Mouse (Mus musculus): Measurements from ENCODE around the gene Cit.
"Not testable (repeated sequence)": the region's sequence is repeated elsewhere in the genome, so short reads cannot be mapped to it uniquely, and the experiment has no call there.

Cit gene

DNA sequence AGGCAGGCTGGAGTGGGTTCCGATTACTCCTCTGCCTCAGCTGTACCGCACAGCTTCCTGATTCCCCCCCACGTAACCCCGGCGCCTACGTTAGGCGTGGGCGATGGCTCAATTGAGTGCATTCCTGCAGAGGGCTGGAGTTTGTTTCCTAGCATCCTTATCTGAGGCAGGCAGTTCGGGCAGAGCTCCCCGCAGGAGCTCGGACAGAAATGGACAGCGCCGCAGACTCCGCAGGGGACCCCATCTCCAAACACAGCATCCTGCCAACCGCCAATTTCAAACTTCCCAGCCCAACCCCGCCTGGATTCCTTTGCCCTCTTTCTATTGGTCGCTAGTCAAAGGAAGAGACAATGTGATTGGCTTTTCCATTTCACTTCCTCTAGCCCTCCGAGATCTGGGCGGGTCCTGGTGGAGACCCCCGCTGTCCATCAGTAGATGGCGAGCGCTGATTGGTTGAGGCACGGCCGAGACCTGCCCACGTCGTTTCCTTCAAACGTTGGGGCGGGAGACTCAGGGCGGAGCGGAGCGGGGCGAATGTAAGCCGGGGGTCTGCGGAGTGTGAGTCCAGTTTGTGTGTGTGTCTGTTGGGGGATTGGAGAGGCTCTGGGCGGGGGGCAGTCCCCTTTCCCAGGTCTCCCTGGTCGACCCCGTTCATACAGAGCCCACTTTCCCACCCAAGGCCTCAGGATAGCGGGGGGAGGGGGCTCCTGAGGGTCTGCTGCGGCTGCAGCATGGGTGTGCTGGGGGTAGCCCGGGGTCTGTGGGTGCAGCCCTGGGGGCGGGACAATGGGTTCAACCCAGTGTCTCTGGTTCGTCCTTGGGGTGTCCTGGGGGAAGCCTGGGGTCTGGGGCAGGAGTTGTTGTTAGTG lies at the start of gene Cit:
Gene Cit (plus strand): TSS at position 513 of the 869 bp plus-strand sequence.
- in situ Hi-C loops (cut with MboI; ENCODE audit: low pct_unique_long_range_greater_than_20kb in 1 of 2, low sequenced_read_pairs in 2 of 2, unreplicated experiment in 1 of 2) = no loop called here

- in situ Hi-C loops (cut with MboI; ENCODE audit: low pct_unique_long_range_greater_than_20kb in 1 of 2, low sequenced_read_pairs in 2 of 2, unreplicated experiment in 1 of 2) = no loop called here
These were observed 45.8 kb upstream of the Cit start for GRCm38 (mm10) chr5:115799016-115799894.

DNA sequence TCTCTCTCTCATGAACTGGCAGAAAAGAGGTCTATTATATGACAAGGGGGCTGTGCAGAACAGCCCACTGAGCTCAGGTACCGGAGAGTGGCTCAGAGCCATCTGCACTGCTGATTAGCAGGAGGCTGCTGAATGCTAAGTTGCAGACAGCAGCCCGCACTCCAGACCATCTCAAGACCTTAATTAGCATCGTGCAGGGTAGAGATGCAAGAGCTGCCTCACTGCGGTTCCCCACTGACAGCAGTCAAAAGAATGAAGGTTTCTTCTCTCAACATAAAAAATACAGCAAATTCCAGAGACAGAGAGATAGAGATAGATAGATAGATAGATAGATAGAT lies 45.2 kb upstream of the Cit start:
- in situ Hi-C loops (cut with MboI; ENCODE audit: low pct_unique_long_range_greater_than_20kb in 1 of 2, low sequenced_read_pairs in 2 of 2, unreplicated experiment in 1 of 2) = no loop called here

- in situ Hi-C loops (cut with MboI; ENCODE audit: low pct_unique_long_range_greater_than_20kb in 1 of 2, low sequenced_read_pairs in 2 of 2, unreplicated experiment in 1 of 2) = no loop called here
These were observed 32.8 kb upstream of the Cit start for GRCm38 (mm10) chr5:115812262-115812661.

GRCm38 (mm10) chr5:115817022-115817421 lies 28.1 kb upstream of the Cit start:
- in situ Hi-C loops (cut with MboI; ENCODE audit: low pct_unique_long_range_greater_than_20kb in 1 of 2, low sequenced_read_pairs in 2 of 2, unreplicated experiment in 1 of 2) = no loop called here

- in situ Hi-C loops (cut with MboI; ENCODE audit: low pct_unique_long_range_greater_than_20kb in 1 of 2, low sequenced_read_pairs in 2 of 2, unreplicated experiment in 1 of 2) = not testable (repeated sequence)
These were observed 27.4 kb upstream of the Cit start for GRCm38 (mm10) chr5:115817655-115818054.

DNA sequence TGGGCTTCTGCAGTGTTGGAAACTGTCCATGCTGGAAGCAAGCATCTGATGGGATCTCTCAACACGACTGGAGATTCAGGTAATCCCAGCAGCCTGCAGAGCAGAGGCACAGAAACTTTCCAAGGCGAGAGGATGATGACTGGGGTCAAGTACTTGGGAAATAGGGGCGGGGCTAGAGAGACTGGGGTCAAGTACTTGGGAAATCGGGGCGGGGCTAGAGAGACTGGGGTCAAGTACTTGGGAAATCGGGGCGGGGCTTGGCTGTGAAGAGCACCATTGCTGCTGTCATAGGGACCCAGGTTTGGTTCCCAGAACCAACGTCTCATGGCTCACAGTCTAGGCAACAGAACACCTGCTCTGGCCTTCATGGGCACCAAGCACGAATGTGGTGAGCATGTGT lies 25.1 kb upstream of the Cit start:
- in situ Hi-C loops (cut with MboI; ENCODE audit: low pct_unique_long_range_greater_than_20kb in 1 of 2, low sequenced_read_pairs in 2 of 2, unreplicated experiment in 1 of 2) = no loop called here

GRCm38 (mm10) chr5:115821200-115821599 lies 23.9 kb upstream of the Cit start:
- in situ Hi-C loops (cut with MboI; ENCODE audit: low pct_unique_long_range_greater_than_20kb in 1 of 2, low sequenced_read_pairs in 2 of 2, unreplicated experiment in 1 of 2) = no loop called here

- in situ Hi-C loops (cut with MboI; ENCODE audit: low pct_unique_long_range_greater_than_20kb in 1 of 2, low sequenced_read_pairs in 2 of 2, unreplicated experiment in 1 of 2) = no loop called here
These were observed 23.2 kb upstream of the Cit start for GRCm38 (mm10) chr5:115821910-115822309.

DNA sequence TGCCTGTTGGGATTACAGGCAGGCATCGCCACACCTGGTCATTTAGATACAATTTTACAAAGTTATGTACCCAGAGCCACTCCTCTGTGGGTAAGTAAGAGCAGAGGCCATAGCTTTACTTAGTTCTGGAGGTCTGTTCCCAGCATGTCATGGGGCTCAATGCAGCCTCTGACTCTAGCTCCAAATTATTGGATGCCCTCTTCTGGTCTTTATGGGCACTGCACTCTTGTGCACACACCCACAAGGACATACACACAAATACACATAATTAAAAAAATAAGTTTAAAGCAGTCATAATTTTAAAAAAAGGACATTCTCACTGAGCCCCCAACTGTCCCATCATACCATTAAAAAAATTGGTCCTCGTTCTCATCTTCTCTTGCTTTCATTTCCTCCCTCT lies 12.3 kb upstream of the Cit start:
- in situ Hi-C loops (cut with MboI; ENCODE audit: low pct_unique_long_range_greater_than_20kb in 1 of 2, low sequenced_read_pairs in 2 of 2, unreplicated experiment in 1 of 2) = no loop called here

DNA sequence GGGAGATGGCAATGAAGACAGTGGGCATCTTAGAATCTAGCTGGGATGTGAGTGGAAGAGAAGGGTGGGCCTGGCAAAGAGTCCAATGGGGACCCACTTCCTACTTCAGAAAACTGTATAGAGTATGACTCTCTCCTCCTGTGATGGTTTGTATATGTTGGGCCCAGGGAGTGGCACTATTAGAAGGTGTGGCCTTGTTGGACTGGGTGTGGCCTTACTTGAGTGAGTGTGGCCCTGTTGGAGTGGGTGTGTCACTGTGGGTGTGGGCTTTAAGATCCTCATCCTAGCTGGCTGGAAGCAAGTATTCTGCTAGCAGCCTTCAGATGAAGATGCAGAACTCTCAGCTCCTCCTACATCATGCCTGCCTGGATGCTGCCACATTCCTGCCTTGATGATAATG lies 11.3 kb upstream of the Cit start:
- in situ Hi-C loops (cut with MboI; ENCODE audit: low pct_unique_long_range_greater_than_20kb in 1 of 2, low sequenced_read_pairs in 2 of 2, unreplicated experiment in 1 of 2) = not testable (repeated sequence)

DNA sequence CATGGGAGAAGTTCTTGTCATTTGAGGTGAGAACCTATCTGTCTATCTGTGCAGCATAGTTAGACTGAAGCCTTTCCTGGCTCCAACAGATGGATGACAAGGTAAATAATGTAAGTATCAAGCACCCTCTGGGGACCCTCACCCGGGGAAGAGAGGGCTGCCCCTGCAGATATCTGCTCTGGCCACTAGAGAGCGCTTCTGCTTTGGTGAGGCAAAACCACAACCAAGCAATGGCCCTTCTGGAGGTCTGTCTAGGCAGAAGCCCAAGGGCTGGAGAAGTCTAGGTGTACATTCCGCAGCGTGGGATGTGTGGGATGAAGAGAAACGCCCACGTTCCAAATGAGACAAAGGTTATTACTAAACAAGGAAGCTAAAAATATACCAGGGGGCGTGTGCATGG lies 9.8 kb upstream of the Cit start:
- in situ Hi-C loops (cut with MboI; ENCODE audit: low pct_unique_long_range_greater_than_20kb in 1 of 2, low sequenced_read_pairs in 2 of 2, unreplicated experiment in 1 of 2) = no loop called here

DNA sequence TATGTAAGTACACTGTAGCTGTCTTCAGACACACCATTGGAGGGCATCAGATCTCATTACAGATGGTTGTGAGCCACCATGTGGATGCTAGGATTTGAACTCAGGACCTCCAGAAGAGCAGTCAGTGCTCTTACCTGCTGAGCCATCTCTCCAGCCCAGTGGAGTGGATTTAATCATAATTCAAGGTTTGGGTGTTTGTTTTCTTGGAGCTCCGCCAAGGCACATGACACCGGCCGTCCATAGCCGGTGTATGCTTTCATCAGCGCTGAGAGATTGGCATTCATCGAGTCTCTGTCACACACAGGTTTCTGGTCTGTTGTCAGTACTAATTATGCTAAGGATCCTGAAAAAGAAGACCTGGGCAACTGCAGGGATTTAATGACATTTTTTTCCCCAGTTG lies 7.0 kb upstream of the Cit start:
- in situ Hi-C loops (cut with MboI; ENCODE audit: low pct_unique_long_range_greater_than_20kb in 1 of 2, low sequenced_read_pairs in 2 of 2, unreplicated experiment in 1 of 2) = no loop called here

- in situ Hi-C loops (cut with MboI; ENCODE audit: low pct_unique_long_range_greater_than_20kb in 1 of 2, low sequenced_read_pairs in 2 of 2, unreplicated experiment in 1 of 2) = no loop called here
These were observed 4.6 kb upstream of the Cit start for GRCm38 (mm10) chr5:115840453-115840852.

DNA sequence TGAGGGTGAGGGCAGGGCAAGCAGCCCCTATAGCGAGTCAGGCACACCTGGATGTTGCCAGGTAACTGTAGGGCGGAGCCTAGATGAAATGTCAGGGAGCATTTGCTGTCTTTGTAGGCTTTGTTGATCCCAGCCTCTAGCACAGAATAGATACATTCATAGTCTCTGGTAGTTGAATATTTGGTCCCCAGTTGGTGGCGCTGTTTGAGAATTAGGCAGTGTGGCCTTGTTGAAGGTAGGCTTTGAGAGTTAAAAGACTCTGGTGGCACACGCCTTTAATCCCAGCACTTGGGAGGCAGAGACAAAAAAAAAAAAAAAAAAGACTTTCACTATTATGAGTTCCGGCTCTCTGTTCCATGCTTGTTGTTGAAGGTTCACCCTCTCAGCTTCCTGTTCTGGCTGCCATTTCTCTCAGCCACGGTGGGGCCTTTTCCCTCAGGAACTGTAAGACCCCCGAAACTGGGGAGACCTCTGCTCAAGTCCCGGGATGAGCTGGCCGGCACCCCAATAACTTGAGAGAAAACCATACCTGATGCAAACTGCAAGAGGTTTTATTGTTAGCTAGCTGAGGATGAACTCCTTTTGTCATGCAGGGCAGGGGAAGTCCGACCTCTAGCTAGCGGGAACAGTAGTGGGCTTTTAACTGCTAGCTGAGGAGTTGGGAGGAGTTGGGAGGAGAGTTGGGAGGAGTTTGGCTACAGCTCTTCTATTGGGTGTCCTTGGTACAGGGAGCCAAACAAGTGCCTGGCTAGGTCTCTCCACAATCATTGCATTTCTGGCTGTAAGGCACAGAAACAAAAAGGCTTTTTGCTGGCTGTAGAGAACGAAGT lies 3.9 kb upstream of the Cit start:
- in situ Hi-C loops (cut with MboI; ENCODE audit: low pct_unique_long_range_greater_than_20kb in 1 of 2, low sequenced_read_pairs in 2 of 2, unreplicated experiment in 1 of 2) = no loop called here

GRCm38 (mm10) chr5:115844368-115844765 lies 711 bp upstream of the Cit start:
- in situ Hi-C loops (cut with MboI; ENCODE audit: low pct_unique_long_range_greater_than_20kb in 1 of 2, low sequenced_read_pairs in 2 of 2, unreplicated experiment in 1 of 2) = no loop called here

GRCm38 (mm10) chr5:115845635-115846174 lies 627 bp downstream of the Cit start:
- in situ Hi-C loops (cut with MboI; ENCODE audit: low pct_unique_long_range_greater_than_20kb in 1 of 2, low sequenced_read_pairs in 2 of 2, unreplicated experiment in 1 of 2) = no loop called here

- in situ Hi-C loops (cut with MboI; ENCODE audit: low pct_unique_long_range_greater_than_20kb in 1 of 2, low sequenced_read_pairs in 2 of 2, unreplicated experiment in 1 of 2) = no loop called here
These were observed 2.1 kb downstream of the Cit start for GRCm38 (mm10) chr5:115847166-115847565.

DNA sequence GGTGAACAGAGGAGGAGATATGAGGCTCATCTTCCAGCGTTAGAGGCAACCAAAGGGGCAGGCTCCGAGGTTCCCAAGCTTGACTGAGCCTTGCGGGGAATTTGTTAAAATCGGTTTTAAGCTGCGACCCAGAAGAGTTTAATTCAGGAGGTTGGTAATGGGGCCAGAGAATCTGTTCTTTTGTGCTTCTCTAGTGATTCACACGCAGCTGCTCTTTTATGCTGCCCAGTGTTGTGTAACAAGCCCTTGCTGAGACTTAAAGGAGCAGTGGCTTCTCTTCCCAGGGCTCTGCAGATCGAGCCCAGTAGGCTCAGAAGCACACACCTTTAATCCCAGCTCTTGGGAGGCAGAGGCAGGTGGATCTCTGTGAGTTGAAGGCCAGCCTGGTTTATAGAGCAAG lies 3.4 kb downstream of the Cit start:
- in situ Hi-C loops (cut with MboI; ENCODE audit: low pct_unique_long_range_greater_than_20kb in 1 of 2, low sequenced_read_pairs in 2 of 2, unreplicated experiment in 1 of 2) = no loop called here

Data from mouse embryonic stem cell (cell line).